Mouse (Mus musculus): Measurements from ENCODE around the gene Ralgds. TPM values are rescaled to one million over a fixed set of nuclear protein-coding genes. Genes with fewer than 3 reads are reported as not detected.

The Ralgds gene
- polyA plus RNA-seq, 1 experiment from 2014 or later = 63.3 TPM

DNA sequence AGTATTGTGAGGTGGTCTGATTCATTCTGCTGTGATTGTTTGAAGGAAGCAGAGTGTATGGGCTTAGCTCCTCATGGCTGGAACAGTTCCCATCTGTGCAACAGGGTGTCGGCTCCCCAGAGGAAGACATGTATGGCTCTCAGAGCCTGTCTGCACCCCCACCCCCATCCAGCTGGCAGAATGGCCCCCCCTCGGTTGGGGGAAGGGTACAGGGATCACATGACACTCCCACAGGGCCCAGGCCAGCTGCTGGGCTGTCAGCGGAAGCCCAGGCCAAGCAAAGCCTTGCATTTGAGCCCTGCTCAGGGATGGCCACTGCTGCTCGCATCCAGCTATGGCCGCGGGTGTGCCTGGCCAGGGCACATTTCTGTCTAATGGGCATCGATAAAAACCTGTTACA lies 26.3 kb downstream of the Ralgds start:
- H3K27ac ChIP-seq (ENCODE audit: low read depth, low read length) = peak overlapping the region; percentile 63
- no peaks in the 10 kb centered on the region for H3K27me3 ChIP-seq (replicated peaks; ENCODE audit: control insufficient read depth, insufficient read depth, low read length)
- peak; percentile 56 for ATAC-seq
- H3K9ac ChIP-seq (ENCODE audit: low read length) = peak overlapping the region; percentile 18
- peak; percentile 78 for DNase-seq (ENCODE audit: low spot score)
- H3K4me3 ChIP-seq (ENCODE audit: low read depth, low read length) = no peak overlapping the region
- peaks cover 37% of the 10 kb centered on the region for H3K36me3 ChIP-seq (ENCODE audit: control insufficient read depth, insufficient read depth, low read length)
- H3K4me1 ChIP-seq (ENCODE audit: control insufficient read depth, insufficient read depth, low read length) = peaks cover 61% of the 10 kb centered on the region
- 53% methylated on average over 7 of the region's 7 CpGs for WGBS
- no peak overlapping the region for H3K4me2 ChIP-seq (ENCODE audit: low read length)
- H3K9me3 ChIP-seq (replicated peaks; ENCODE audit: control insufficient read depth, low read length) = no peaks in the 10 kb centered on the region

DNA sequence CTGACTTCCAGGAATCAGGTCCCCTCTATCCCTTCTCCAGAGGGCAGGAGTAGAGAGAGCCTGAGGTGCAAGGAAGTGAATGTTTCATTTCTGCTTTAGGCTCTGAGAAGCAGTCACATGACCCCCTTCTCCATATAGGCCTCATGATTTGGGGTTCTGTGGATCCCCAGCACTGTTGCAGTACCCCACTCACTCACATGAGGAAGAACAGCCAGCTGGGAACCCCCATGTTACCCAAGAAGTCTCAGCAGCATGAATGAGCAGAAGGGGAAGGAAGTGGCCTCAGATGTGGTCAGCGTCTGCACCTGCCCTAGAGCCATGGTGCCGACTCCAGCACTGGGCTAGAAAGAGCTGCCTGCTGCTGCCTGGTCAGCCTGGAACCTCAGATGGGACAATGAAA lies 27.0 kb downstream of the Ralgds start:
- Histone ChIP-seq H3K9ac (ENCODE audit: low read length) (no peak overlapping the region), H3K4me1 (ENCODE audit: control insufficient read depth, insufficient read depth, low read length) (peaks cover 54% of the 10 kb centered on the region), H3K4me2 (ENCODE audit: low read length) (no peak overlapping the region), H3K27me3 (replicated peaks; ENCODE audit: control insufficient read depth, insufficient read depth, low read length) (no peaks in the 10 kb centered on the region), H3K9me3 (replicated peaks; ENCODE audit: control insufficient read depth, low read length) (no peaks in the 10 kb centered on the region), H3K27ac (ENCODE audit: low read depth, low read length) (0 out of 2 replicates have a peak overlapping the region, but pooled peaks have one; percentile 63), H3K4me3 (ENCODE audit: low read depth, low read length) (no peak overlapping the region), H3K36me3 (ENCODE audit: control insufficient read depth, insufficient read depth, low read length) (peaks cover 45% of the 10 kb centered on the region)
- 83% methylated on average over 2 of the region's 2 CpGs for WGBS
- DNase-seq (ENCODE audit: low spot score) (no peak), ATAC-seq (no peak)

DNA sequence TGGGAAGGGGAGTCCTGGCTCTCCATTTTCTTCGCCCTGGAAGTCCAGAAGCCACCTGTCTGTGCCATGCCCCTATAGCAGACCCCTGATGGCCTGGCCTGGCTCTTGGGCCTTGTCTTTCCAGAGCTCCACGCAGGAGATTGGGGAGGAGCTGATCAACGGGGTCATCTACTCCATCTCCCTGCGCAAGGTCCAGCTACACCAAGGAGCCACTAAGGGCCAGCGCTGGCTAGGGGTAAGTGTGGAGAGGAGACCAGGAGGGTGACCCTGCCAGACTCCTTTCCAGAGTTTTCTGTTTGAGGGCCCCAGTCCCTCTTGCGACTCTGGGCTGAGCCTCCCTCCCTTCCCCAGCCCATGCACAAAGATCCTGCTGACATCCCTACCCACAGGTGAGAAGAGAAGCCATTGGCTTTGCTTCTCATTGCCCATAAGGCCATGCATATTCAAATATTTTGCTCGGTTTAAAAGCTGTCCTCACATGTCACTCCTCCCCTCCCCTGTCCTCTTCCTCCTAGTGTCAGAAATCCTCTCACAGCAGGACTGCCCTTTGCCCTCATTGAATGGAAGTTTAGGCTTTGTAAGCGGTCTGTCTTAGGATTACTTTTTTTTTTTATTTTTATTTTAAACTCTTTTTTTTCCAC lies 27.8 kb downstream of the Ralgds start:
- no peak for ATAC-seq
- Histone ChIP-seq H3K27me3 (replicated peaks; ENCODE audit: control insufficient read depth, insufficient read depth, low read length) (no peaks in the 10 kb centered on the region), H3K9me3 (replicated peaks; ENCODE audit: control insufficient read depth, low read length) (no peaks in the 10 kb centered on the region), H3K4me1 (ENCODE audit: control insufficient read depth, insufficient read depth, low read length) (peaks cover 46% of the 10 kb centered on the region), H3K9ac (ENCODE audit: low read length) (no peak overlapping the region), H3K27ac (ENCODE audit: low read depth, low read length) (no peak overlapping the region), H3K36me3 (ENCODE audit: control insufficient read depth, insufficient read depth, low read length) (peaks cover 52% of the 10 kb centered on the region), H3K4me3 (ENCODE audit: low read depth, low read length) (no peak overlapping the region), H3K4me2 (ENCODE audit: low read length) (no peak overlapping the region)
- DNase-seq (ENCODE audit: low spot score) = no peak
- 79% methylated on average over 8 of the region's 8 CpGs for WGBS

DNA sequence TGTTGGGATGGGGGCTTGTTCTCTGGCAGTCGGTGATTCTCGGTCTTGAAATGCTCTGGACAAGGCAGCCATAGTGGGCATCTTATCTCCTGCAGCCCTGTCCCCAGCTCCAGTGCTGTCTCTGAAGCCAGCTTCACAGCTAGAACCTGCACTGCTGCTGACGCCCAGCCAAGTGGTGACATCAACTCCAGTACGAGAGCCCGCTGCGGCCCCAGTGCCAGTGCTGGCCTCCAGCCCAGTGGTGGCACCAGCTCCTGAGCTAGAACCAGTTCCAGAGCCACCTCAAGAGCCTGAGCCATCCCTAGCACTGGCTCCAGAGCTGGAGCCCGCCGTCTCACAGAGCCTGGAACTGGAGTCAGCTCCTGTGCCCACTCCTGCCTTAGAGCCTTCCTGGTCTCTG lies 31.0 kb downstream of the Ralgds start:
- Histone ChIP-seq H3K27ac (ENCODE audit: low read depth, low read length) (no peak overlapping the region), H3K4me3 (ENCODE audit: low read depth, low read length) (no peak overlapping the region), H3K9me3 (replicated peaks; ENCODE audit: control insufficient read depth, low read length) (no peaks in the 10 kb centered on the region), H3K36me3 (ENCODE audit: control insufficient read depth, insufficient read depth, low read length) (peaks cover 83% of the 10 kb centered on the region), H3K4me2 (ENCODE audit: low read length) (no peak overlapping the region), H3K27me3 (replicated peaks; ENCODE audit: control insufficient read depth, insufficient read depth, low read length) (no peaks in the 10 kb centered on the region), H3K4me1 (ENCODE audit: control insufficient read depth, insufficient read depth, low read length) (peaks cover 16% of the 10 kb centered on the region), H3K9ac (ENCODE audit: low read length) (no peak overlapping the region)
- ATAC-seq = no peak
- WGBS = 72% methylated on average over 8 of the region's 8 CpGs
- peak; percentile 35 for DNase-seq (ENCODE audit: low spot score)

DNA sequence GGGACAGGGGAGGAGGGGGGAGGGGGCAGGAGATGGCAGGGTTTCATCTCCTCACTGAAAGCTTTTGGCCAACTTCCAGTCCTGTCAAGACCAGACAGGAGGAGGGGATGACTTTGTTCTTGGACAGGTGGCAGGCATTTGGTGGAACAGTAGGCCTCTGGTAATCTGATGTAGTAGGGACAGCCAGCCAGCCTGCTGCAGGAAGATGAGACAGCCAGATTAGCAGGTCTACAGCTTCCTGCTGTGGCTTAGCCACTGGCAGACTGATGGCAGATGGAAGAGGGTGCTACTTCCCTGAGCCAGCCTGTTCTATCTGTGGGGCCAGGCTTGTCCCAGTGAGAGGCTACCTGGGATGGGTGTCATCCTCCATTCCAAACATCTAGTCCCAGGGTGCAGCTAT lies 33.1 kb downstream of the Ralgds start:
- Histone ChIP-seq H3K27me3 (replicated peaks; ENCODE audit: control insufficient read depth, insufficient read depth, low read length) (no peaks in the 10 kb centered on the region), H3K9ac (ENCODE audit: low read length) (no peak overlapping the region), H3K4me2 (ENCODE audit: low read length) (no peak overlapping the region), H3K27ac (ENCODE audit: low read depth, low read length) (peak overlapping the region; percentile 54), H3K4me1 (ENCODE audit: control insufficient read depth, insufficient read depth, low read length) (no peaks in the 10 kb centered on the region), H3K9me3 (replicated peaks; ENCODE audit: control insufficient read depth, low read length) (no peaks in the 10 kb centered on the region), H3K4me3 (ENCODE audit: low read depth, low read length) (no peak overlapping the region), H3K36me3 (ENCODE audit: control insufficient read depth, insufficient read depth, low read length) (peaks cover 96% of the 10 kb centered on the region)
- ATAC-seq (peak; percentile 41; the same call in 1 of the 2 replicates), DNase-seq (ENCODE audit: low spot score) (peak; percentile 48)

DNA sequence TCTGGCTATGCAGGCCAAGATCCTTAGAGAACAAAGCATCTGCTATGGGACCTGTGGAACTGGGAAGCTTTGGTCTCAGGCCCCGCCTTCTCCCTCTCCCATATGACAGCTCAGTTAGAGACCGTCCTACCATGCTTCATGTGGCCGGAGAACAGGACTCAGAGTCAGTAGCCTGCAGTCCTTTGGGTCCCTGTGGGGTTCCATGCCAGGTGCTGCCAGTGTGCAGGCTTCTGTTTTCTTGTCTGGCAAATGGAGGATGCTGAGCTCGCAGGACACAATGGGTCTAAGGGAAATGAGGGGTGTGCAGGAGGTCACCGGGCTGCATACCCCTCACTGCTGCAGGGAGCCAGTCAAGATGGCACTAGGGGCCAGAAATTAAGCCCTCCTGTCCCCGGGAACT lies 33.6 kb downstream of the Ralgds start:
- Histone ChIP-seq H3K27ac (ENCODE audit: low read depth, low read length) (peak overlapping the region; percentile 54; the same call in 1 of the 2 replicates), H3K36me3 (ENCODE audit: control insufficient read depth, insufficient read depth, low read length) (peaks cover 99% of the 10 kb centered on the region), H3K9ac (ENCODE audit: low read length) (no peak overlapping the region)

DNA sequence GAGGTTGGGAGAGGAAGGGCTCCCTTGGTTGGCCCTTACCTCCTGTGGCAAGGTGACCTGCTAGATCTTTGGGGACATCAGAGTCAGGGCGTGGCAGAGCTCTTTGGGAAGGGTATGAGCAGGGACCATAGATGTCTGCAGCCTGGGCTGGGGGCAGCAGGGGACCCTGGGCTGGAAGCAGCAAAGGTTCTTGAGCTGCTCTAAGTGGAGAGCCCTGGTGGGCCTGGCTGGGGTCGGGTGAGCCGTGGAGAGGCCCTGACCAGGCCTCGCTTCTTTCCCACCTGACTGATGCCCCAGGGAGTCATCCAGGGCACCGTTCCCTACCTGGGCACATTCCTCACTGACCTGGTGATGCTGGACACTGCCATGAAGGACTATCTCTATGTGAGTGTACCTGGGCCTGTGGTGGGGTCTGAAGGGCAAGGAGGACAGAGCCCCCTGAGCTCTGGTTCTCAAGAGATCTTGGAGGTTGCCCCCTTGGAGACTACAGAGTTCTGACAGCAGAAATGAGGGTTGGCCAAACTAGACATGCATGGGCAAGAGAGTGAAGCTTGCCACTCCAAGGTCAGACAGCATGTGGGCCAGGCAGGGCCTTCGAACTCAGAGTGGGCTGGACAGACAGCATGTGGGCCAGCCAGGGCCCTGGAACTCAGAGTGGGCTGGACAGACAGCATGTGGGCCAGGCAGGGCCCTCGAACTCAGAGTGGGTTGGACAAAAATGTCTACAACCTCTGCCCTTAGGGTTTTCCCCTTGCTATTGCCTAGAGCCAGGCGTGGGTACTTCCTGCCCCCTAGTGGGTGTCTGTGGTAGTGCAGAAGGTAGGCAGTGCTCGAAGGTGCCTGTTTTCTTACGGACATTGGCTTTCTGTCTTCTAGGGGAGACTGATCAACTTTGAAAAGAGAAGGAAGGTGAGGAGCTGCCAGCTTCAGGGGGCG lies 34.6 kb downstream of the Ralgds start:
- Histone ChIP-seq H3K27ac (ENCODE audit: low read depth, low read length) (no peak overlapping the region), H3K9me3 (replicated peaks; ENCODE audit: control insufficient read depth, low read length) (no peaks in the 10 kb centered on the region), H3K36me3 (ENCODE audit: control insufficient read depth, insufficient read depth, low read length) (peaks cover 99% of the 10 kb centered on the region), H3K4me1 (ENCODE audit: control insufficient read depth, insufficient read depth, low read length) (no peaks in the 10 kb centered on the region), H3K4me2 (ENCODE audit: low read length) (no peak overlapping the region), H3K27me3 (replicated peaks; ENCODE audit: control insufficient read depth, insufficient read depth, low read length) (no peaks in the 10 kb centered on the region), H3K9ac (ENCODE audit: low read length) (no peak overlapping the region), H3K4me3 (ENCODE audit: low read depth, low read length) (no peak overlapping the region)
- 50% methylated on average over 11 of the region's 11 CpGs for WGBS
- ATAC-seq (peak; percentile 50), DNase-seq (ENCODE audit: low spot score) (peak; percentile 82)

More for the DNA sequence above, 33.6 kb downstream of the Ralgds start:
- Histone ChIP-seq H3K9me3 (replicated peaks; ENCODE audit: control insufficient read depth, low read length) (no peaks in the 10 kb centered on the region), H3K4me2 (ENCODE audit: low read length) (no peak overlapping the region), H3K27me3 (replicated peaks; ENCODE audit: control insufficient read depth, insufficient read depth, low read length) (no peaks in the 10 kb centered on the region), H3K4me3 (ENCODE audit: low read depth, low read length) (no peak overlapping the region), H3K4me1 (ENCODE audit: control insufficient read depth, insufficient read depth, low read length) (no peaks in the 10 kb centered on the region)
- WGBS = 79% methylated on average over 6 of the region's 6 CpGs
- DNase-seq (ENCODE audit: low spot score) (no peak), ATAC-seq (no peak)

DNA sequence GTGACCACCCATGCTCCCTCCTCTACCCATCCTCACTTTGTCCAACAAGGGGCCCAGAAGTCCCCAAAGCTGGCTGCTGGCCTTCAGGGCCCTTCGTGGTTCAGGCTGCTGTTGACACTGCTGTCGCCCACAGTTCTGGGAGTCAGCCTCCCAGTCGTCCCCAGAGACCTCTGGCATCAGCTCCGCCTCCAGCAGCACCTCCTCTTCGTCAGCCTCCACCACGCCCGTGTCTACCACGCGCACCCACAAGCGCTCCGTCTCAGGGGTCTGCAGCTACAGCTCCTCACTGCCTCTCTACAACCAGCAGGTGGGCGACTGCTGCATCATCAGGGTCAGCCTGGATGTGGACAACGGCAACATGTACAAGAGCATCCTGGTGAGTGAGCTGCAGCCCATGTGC lies 36.2 kb downstream of the Ralgds start:
- no peak overlapping the region for H3K4me3 ChIP-seq (ENCODE audit: low read depth, low read length)
- WGBS = 89% methylated on average over 13 of the region's 13 CpGs
- no peak for DNase-seq (ENCODE audit: low spot score)
- no peak for ATAC-seq
- no peaks in the 10 kb centered on the region for H3K9me3 ChIP-seq (replicated peaks; ENCODE audit: control insufficient read depth, low read length)
- H3K4me1 ChIP-seq (ENCODE audit: control insufficient read depth, insufficient read depth, low read length) = no peaks in the 10 kb centered on the region
- H3K27me3 ChIP-seq (replicated peaks; ENCODE audit: control insufficient read depth, insufficient read depth, low read length) = no peaks in the 10 kb centered on the region
- no peak overlapping the region for H3K27ac ChIP-seq (ENCODE audit: low read depth, low read length)
- no peak overlapping the region for H3K9ac ChIP-seq (ENCODE audit: low read length)
- peaks cover 99% of the 10 kb centered on the region for H3K36me3 ChIP-seq (ENCODE audit: control insufficient read depth, insufficient read depth, low read length)
- no peak overlapping the region for H3K4me2 ChIP-seq (ENCODE audit: low read length)

DNA sequence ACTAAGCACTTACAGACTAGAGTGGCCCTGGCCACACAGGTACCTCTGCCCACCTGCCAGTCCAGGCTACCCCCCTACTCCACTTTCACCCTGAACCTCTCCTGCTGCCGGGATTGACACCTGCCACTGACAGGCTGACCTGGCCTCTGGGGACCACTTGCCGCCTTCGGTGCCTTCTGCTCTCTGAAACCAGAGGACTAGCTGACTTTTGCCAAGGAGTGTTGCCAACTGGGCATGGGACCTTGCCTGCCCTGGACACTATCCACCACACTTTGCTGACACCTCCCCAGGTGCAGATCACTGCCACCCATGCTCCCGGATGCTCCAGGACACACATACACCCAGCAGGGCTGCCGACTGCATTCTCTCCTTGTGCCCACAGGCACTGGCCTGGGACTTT lies 39.4 kb downstream of the Ralgds start:
- Histone ChIP-seq H3K36me3 (ENCODE audit: control insufficient read depth, insufficient read depth, low read length) (peaks cover 72% of the 10 kb centered on the region), H3K27me3 (replicated peaks; ENCODE audit: control insufficient read depth, insufficient read depth, low read length) (no peaks in the 10 kb centered on the region), H3K9me3 (replicated peaks; ENCODE audit: control insufficient read depth, low read length) (no peaks in the 10 kb centered on the region), H3K4me1 (ENCODE audit: control insufficient read depth, insufficient read depth, low read length) (no peaks in the 10 kb centered on the region), H3K27ac (ENCODE audit: low read depth, low read length) (no peak overlapping the region), H3K4me3 (ENCODE audit: low read depth, low read length) (no peak overlapping the region), H3K9ac (ENCODE audit: low read length) (no peak overlapping the region), H3K4me2 (ENCODE audit: low read length) (no peak overlapping the region)
- DNase-seq (ENCODE audit: low spot score) (no peak), ATAC-seq (no peak)
- 89% methylated on average over 5 of the region's 5 CpGs for WGBS

Measured in forebrain, embryonic 14.5 days (tissue).